Mouse (Mus musculus) neural tube, embryonic 15.5 days (tissue): ENCODE measurements at regions not wholly inside any gene's neighbourhood (a gene's known extent, or its start where the extent isn't known, plus 50 kb on each side); places are given as distances from the start of the nearest gene placed in this dataset.

ENCODE experiments used
- ATAC-seq: fragments of 200-750 bp; cut with Nextera tagmentation; 2 replicates; pipeline ENCODE4 v1.8.0; 2017; ENCODE audit warnings: mild to moderate bottlenecking, moderate TSS enrichment, moderate library complexity; ENCODE audit not compliant: low FRiP score
- H3K27ac ChIP-seq: fragments of 300-500 bp; sonication (generic); replicated peaks from 2 replicates; pipeline ENCODE4 v1.5.1; 2015; ENCODE audit warnings: mild to moderate bottlenecking, inconsistent platforms
- H3K27me3 ChIP-seq: fragments of 300-500 bp; sonication (generic); replicated peaks from 2 replicates; pipeline ENCODE4 v1.6.1; 2015; ENCODE audit warnings: inconsistent platforms
- H3K36me3 ChIP-seq: fragments of 300-500 bp; sonication (generic); 2 replicates; pipeline ENCODE4 v1.6.1; 2015; ENCODE audit warnings: inconsistent platforms
- H3K4me1 ChIP-seq: fragments of 300-500 bp; sonication (generic); 2 replicates; pipeline ENCODE4 v1.6.1; 2015; ENCODE audit warnings: inconsistent platforms
- H3K4me2 ChIP-seq: fragments of 300-500 bp; sonication (generic); 2 replicates; pipeline ENCODE4 v1.6.1; 2015; ENCODE audit warnings: inconsistent platforms, mild to moderate bottlenecking, moderate library complexity
- H3K4me3 ChIP-seq: fragments of 300-500 bp; sonication (generic); replicated peaks from 2 replicates; pipeline ENCODE4 v1.5.1; 2015; ENCODE audit warnings: mild to moderate bottlenecking, inconsistent platforms
- H3K9ac ChIP-seq: fragments of 300-500 bp; sonication (generic); replicated peaks from 2 replicates; pipeline ENCODE4 v1.6.1; 2015; ENCODE audit warnings: mild to moderate bottlenecking, inconsistent platforms
- H3K9me3 ChIP-seq: fragments of 300-500 bp; sonication (generic); replicated peaks from 2 replicates; pipeline ENCODE4 v1.6.1; 2016; ENCODE audit warnings: inconsistent platforms
- WGBS: fragments of 180-500 bp; shearing (Covaris S2); methylation state at CpG from one replicate; pipeline ENCODE4 v1.1.7; 2015; ENCODE audit warnings: mixed read lengths; 5-methylcytosine and 5-hydroxymethylcytosine counted together

- Histone ChIP-seq H3K9me3 (no peaks in the 10 kb centered on the region), H3K9ac (no peak overlapping the region), H3K4me1 (no peaks in the 10 kb centered on the region), H3K4me3 (no peak overlapping the region), H3K27ac (no peak overlapping the region), H3K27me3 (no peaks in the 10 kb centered on the region), H3K4me2 (no peak overlapping the region), H3K36me3 (no peaks in the 10 kb centered on the region)
- no peak for ATAC-seq
These were observed 203.2 kb upstream of the Ell2 start for GRCm38 (mm10) chr13:75503394-75503793.

- WGBS = 43% methylated on average over 1 of the region's 1 CpGs
- Histone ChIP-seq H3K27me3 (no peaks in the 10 kb centered on the region), H3K9me3 (no peaks in the 10 kb centered on the region), H3K4me2 (no peak overlapping the region), H3K27ac (no peak overlapping the region), H3K36me3 (no peaks in the 10 kb centered on the region), H3K4me3 (no peak overlapping the region), H3K4me1 (no peaks in the 10 kb centered on the region), H3K9ac (no peak overlapping the region)
- ATAC-seq = no peak
These were observed 192.1 kb upstream of the Ell2 start for GRCm38 (mm10) chr13:75514315-75515020.

GRCm38 (mm10) chr13:75523293-75524278 is 183.0 kb upstream of the Ell2 start:
- no peak overlapping the region for H3K27ac ChIP-seq
- H3K4me1 ChIP-seq = no peaks in the 10 kb centered on the region
- H3K4me2 ChIP-seq = no peak overlapping the region
- no peaks in the 10 kb centered on the region for H3K9me3 ChIP-seq
- H3K4me3 ChIP-seq = no peak overlapping the region
- 72% methylated on average over 4 of the region's 4 CpGs for WGBS
- ATAC-seq = 0 out of 2 replicates have a peak, but pooled peaks have one; percentile 14
- no peak overlapping the region for H3K9ac ChIP-seq
- no peaks in the 10 kb centered on the region for H3K27me3 ChIP-seq
- no peaks in the 10 kb centered on the region for H3K36me3 ChIP-seq

- Histone ChIP-seq H3K36me3 (no peaks in the 10 kb centered on the region), H3K27ac (no peak overlapping the region), H3K4me1 (no peaks in the 10 kb centered on the region), H3K4me2 (no peak overlapping the region), H3K27me3 (no peaks in the 10 kb centered on the region), H3K4me3 (no peak overlapping the region), H3K9ac (no peak overlapping the region), H3K9me3 (no peaks in the 10 kb centered on the region)
- no peak for ATAC-seq
- WGBS = 95% methylated on average over 4 of the region's 4 CpGs
These were observed 182.1 kb upstream of the Ell2 start for GRCm38 (mm10) chr13:75524481-75524880.

GRCm38 (mm10) chr13:75531566-75531965 is 175.0 kb upstream of the Ell2 start:
- WGBS = 92% methylated on average over 1 of the region's 1 CpGs

GRCm38 (mm10) chr13:75541446-75541845 is 165.1 kb upstream of the Ell2 start:
- Histone ChIP-seq H3K27ac (no peak overlapping the region), H3K9ac (no peak overlapping the region), H3K4me3 (no peak overlapping the region), H3K9me3 (no peaks in the 10 kb centered on the region), H3K27me3 (no peaks in the 10 kb centered on the region), H3K36me3 (no peaks in the 10 kb centered on the region), H3K4me2 (no peak overlapping the region), H3K4me1 (no peaks in the 10 kb centered on the region)
- 56% methylated on average over 2 of the region's 2 CpGs for WGBS
- no peak for ATAC-seq

More at GRCm38 (mm10) chr13:75531566-75531965, 175.0 kb upstream of the Ell2 start:
- H3K36me3 ChIP-seq = no peaks in the 10 kb centered on the region
- no peak overlapping the region for H3K4me2 ChIP-seq
- no peaks in the 10 kb centered on the region for H3K4me1 ChIP-seq
- no peaks in the 10 kb centered on the region for H3K9me3 ChIP-seq
- ATAC-seq = no peak
- H3K4me3 ChIP-seq = no peak overlapping the region
- no peak overlapping the region for H3K27ac ChIP-seq
- H3K27me3 ChIP-seq = no peaks in the 10 kb centered on the region
- H3K9ac ChIP-seq = no peak overlapping the region

GRCm38 (mm10) chr13:75542253-75542945 is 164.2 kb upstream of the Ell2 start:
- 80% methylated on average over 2 of the region's 2 CpGs for WGBS
- H3K9ac ChIP-seq = no peak overlapping the region
- no peak overlapping the region for H3K27ac ChIP-seq
- H3K4me2 ChIP-seq = no peak overlapping the region
- H3K36me3 ChIP-seq = no peaks in the 10 kb centered on the region
- H3K4me1 ChIP-seq = no peaks in the 10 kb centered on the region
- no peaks in the 10 kb centered on the region for H3K27me3 ChIP-seq
- ATAC-seq = no peak
- H3K4me3 ChIP-seq = no peak overlapping the region
- H3K9me3 ChIP-seq = no peaks in the 10 kb centered on the region

- no peaks in the 10 kb centered on the region for H3K9me3 ChIP-seq
- no peaks in the 10 kb centered on the region for H3K4me1 ChIP-seq
- H3K4me2 ChIP-seq = no peak overlapping the region
- no peak overlapping the region for H3K9ac ChIP-seq
- H3K27me3 ChIP-seq = no peaks in the 10 kb centered on the region
- H3K36me3 ChIP-seq = no peaks in the 10 kb centered on the region
- no peak for ATAC-seq
- H3K27ac ChIP-seq = no peak overlapping the region
- H3K4me3 ChIP-seq = no peak overlapping the region
These were observed 163.6 kb upstream of the Ell2 start for GRCm38 (mm10) chr13:75542946-75543327.

- ATAC-seq = no peak
- 88% methylated on average over 3 of the region's 3 CpGs for WGBS
- Histone ChIP-seq H3K27me3 (no peaks in the 10 kb centered on the region), H3K27ac (no peak overlapping the region), H3K4me3 (no peak overlapping the region), H3K4me1 (no peaks in the 10 kb centered on the region), H3K9me3 (no peaks in the 10 kb centered on the region), H3K4me2 (no peak overlapping the region), H3K9ac (no peak overlapping the region), H3K36me3 (no peaks in the 10 kb centered on the region)
These were observed 163.0 kb upstream of the Ell2 start for GRCm38 (mm10) chr13:75543595-75543994.

- H3K27ac ChIP-seq = no peak overlapping the region
- no peak overlapping the region for H3K4me3 ChIP-seq
- no peaks in the 10 kb centered on the region for H3K36me3 ChIP-seq
- H3K9ac ChIP-seq = no peak overlapping the region
- H3K4me1 ChIP-seq = no peaks in the 10 kb centered on the region
- ATAC-seq = no peak
- no peak overlapping the region for H3K4me2 ChIP-seq
- no peaks in the 10 kb centered on the region for H3K27me3 ChIP-seq
- H3K9me3 ChIP-seq = no peaks in the 10 kb centered on the region
These were observed 161.8 kb upstream of the Ell2 start for GRCm38 (mm10) chr13:75544728-75545127.

GRCm38 (mm10) chr13:75547791-75548190 is 158.8 kb upstream of the Ell2 start:
- no peak overlapping the region for H3K4me3 ChIP-seq
- H3K27me3 ChIP-seq = no peaks in the 10 kb centered on the region
- no peak for ATAC-seq
- H3K4me2 ChIP-seq = no peak overlapping the region
- no peak overlapping the region for H3K27ac ChIP-seq
- 55% methylated on average over 3 of the region's 3 CpGs for WGBS
- no peak overlapping the region for H3K9ac ChIP-seq
- no peaks in the 10 kb centered on the region for H3K4me1 ChIP-seq
- H3K9me3 ChIP-seq = no peaks in the 10 kb centered on the region
- no peaks in the 10 kb centered on the region for H3K36me3 ChIP-seq
